Mouse (Mus musculus): ENCODE measurements around the gene Pskh1. TPM values are rescaled to one million over a fixed set of nuclear protein-coding genes. Genes with fewer than 3 reads are reported as not detected.

Gene Pskh1
- total RNA-seq, 2 experiments from 2014 or later: 12.8 to 13.8 TPM

GRCm38 (mm10) chr8:105942542-105942941 is 42.3 kb downstream of the Pskh1 start:
- intact Hi-C loops (cut with DNase I; ENCODE audit: low total_unique reads): no loop called here
- DNase-seq: no peak

GRCm38 (mm10) chr8:105943321-105943739 is 43.1 kb downstream of the Pskh1 start, which contains the start of gene Lcat:
Gene Lcat (minus strand): TSS chr8:105943382.
- DNase-seq: no peak
- intact Hi-C loops (cut with DNase I; ENCODE audit: low total_unique reads): no loop called here

- peak; percentile 54 for DNase-seq
Measured at GRCm38 (mm10) chr8:105949350-105949749, 49.1 kb downstream of the Pskh1 start.

GRCm38 (mm10) chr8:105951057-105951659 is 50.9 kb downstream of the Pskh1 start:
- intact Hi-C loops (cut with DNase I; ENCODE audit: low total_unique reads): no loop called here
- DNase-seq: peak; percentile 71

More at GRCm38 (mm10) chr8:105949350-105949749, 49.1 kb downstream of the Pskh1 start:
- intact Hi-C loops (cut with DNase I; ENCODE audit: low total_unique reads): no loop called here

GRCm38 (mm10) chr8:105956556-105956955 is 56.3 kb downstream of the Pskh1 start:
- intact Hi-C loops (cut with DNase I; ENCODE audit: low total_unique reads): no loop called here
- DNase-seq: no peak

- no peak for DNase-seq
- intact Hi-C loops (cut with DNase I; ENCODE audit: low total_unique reads): no loop called here
Measured at GRCm38 (mm10) chr8:105957813-105958212, 57.6 kb downstream of the Pskh1 start.

GRCm38 (mm10) chr8:105959350-105959749 is 59.1 kb downstream of the Pskh1 start:
- peak; percentile 56 for DNase-seq
- intact Hi-C loops (cut with DNase I; ENCODE audit: low total_unique reads): no loop called here

GRCm38 (mm10) chr8:105961101-105961500 is 60.9 kb downstream of the Pskh1 start:
- intact Hi-C loops (cut with DNase I; ENCODE audit: low total_unique reads): no loop called here

GRCm38 (mm10) chr8:105961536-105961935 is 61.3 kb downstream of the Pskh1 start:
- intact Hi-C loops (cut with DNase I; ENCODE audit: low total_unique reads): no loop called here
- DNase-seq: no peak

More at GRCm38 (mm10) chr8:105961101-105961500, 60.9 kb downstream of the Pskh1 start:
- DNase-seq: no peak

- intact Hi-C loops (cut with DNase I; ENCODE audit: low total_unique reads): no loop called here
Measured at GRCm38 (mm10) chr8:105964506-105965265, 64.4 kb downstream of the Pskh1 start.

GRCm38 (mm10) chr8:105965266-105965904 is 65.1 kb downstream of the Pskh1 start:
- intact Hi-C loops (cut with DNase I; ENCODE audit: low total_unique reads): no loop called here
- DNase-seq: peak; percentile 74

More at GRCm38 (mm10) chr8:105964506-105965265, 64.4 kb downstream of the Pskh1 start:
- DNase-seq: no peak

- intact Hi-C loops (cut with DNase I; ENCODE audit: low total_unique reads): no loop called here
- DNase-seq: peak; percentile 87
Measured at GRCm38 (mm10) chr8:105965905-105966341, 65.7 kb downstream of the Pskh1 start, which contains the start of gene Slc12a4. Gene Slc12a4 (minus strand): TSS chr8:105966097.

GRCm38 (mm10) chr8:105966692-105967311 is 66.6 kb downstream of the Pskh1 start:
- peak; percentile 50 for DNase-seq
- intact Hi-C loops (cut with DNase I; ENCODE audit: low total_unique reads): no loop called here

- DNase-seq: no peak
- intact Hi-C loops (cut with DNase I; ENCODE audit: low total_unique reads): no loop called here
Measured at GRCm38 (mm10) chr8:105969367-105969766, 69.1 kb downstream of the Pskh1 start.

GRCm38 (mm10) chr8:105971019-105971720 is 70.9 kb downstream of the Pskh1 start:
- intact Hi-C loops (cut with DNase I; ENCODE audit: low total_unique reads): no loop called here

GRCm38 (mm10) chr8:105975363-105975762 is 75.1 kb downstream of the Pskh1 start:
- intact Hi-C loops (cut with DNase I; ENCODE audit: low total_unique reads): no loop called here
- DNase-seq: no peak

More at GRCm38 (mm10) chr8:105971019-105971720, 70.9 kb downstream of the Pskh1 start:
- no peak for DNase-seq

GRCm38 (mm10) chr8:105979325-105979724 is 79.1 kb downstream of the Pskh1 start, which contains the start of gene Dpep3:
Gene Dpep3 (minus strand): TSS chr8:105979429.
- intact Hi-C loops (cut with DNase I; ENCODE audit: low total_unique reads): no loop called here
- DNase-seq: no peak

- DNase-seq: no peak
- intact Hi-C loops (cut with DNase I; ENCODE audit: low total_unique reads): no loop called here
Measured at GRCm38 (mm10) chr8:105981146-105981545, 80.9 kb downstream of the Pskh1 start.

Data from gastrocnemius, postnatal 14 days (tissue).